Mouse (Mus musculus) forebrain, embryonic 16.5 days (tissue): ENCODE data around the gene Tmem191c. TPM values are rescaled to one million over a fixed set of nuclear protein-coding genes. Genes with fewer than 3 reads are reported as not detected.

Experiments
- ATAC-seq: fragments of 200-750 bp; cut with Nextera tagmentation; 2 replicates; pipeline ENCODE4 v1.8.0; 2017; ENCODE audit warnings: mild to moderate bottlenecking, moderate library complexity
- H3K27ac ChIP-seq: fragments of 300-500 bp; sonication (generic); 2 replicates; pipeline ENCODE4 v1.5.1; 2014; ENCODE audit warnings: low read length, control low read depth
- H3K27me3 ChIP-seq: fragments of 300-500 bp; sonication (generic); replicated peaks from 2 replicates; pipeline ENCODE4 v1.6.1; 2014; ENCODE audit warnings: low read length; ENCODE audit not compliant: control insufficient read depth, insufficient read depth
- H3K36me3 ChIP-seq: fragments of 300-500 bp; sonication (generic); 2 replicates; pipeline ENCODE4 v1.6.1; 2014; ENCODE audit not compliant: control insufficient read depth, insufficient read depth
- H3K4me1 ChIP-seq: fragments of 300-500 bp; sonication (generic); replicated peaks from 2 replicates; pipeline ENCODE4 v1.6.1; 2014; ENCODE audit warnings: low read length; ENCODE audit not compliant: control insufficient read depth, insufficient read depth
- H3K4me2 ChIP-seq: fragments of 300-500 bp; sonication (generic); 2 replicates; pipeline ENCODE4 v1.6.1; 2014; ENCODE audit warnings: mild to moderate bottlenecking, low read length, control low read depth
- H3K4me3 ChIP-seq: fragments of 300-500 bp; sonication (generic); replicated peaks from 2 replicates; pipeline ENCODE4 v1.5.1; 2014; ENCODE audit warnings: mild to moderate bottlenecking, low read length, control low read depth
- H3K9ac ChIP-seq: fragments of 300-500 bp; sonication (generic); replicated peaks from 2 replicates; pipeline ENCODE4 v1.6.1; 2014; ENCODE audit warnings: low read depth, low read length, control low read depth
- H3K9me3 ChIP-seq: fragments of 300-500 bp; sonication (generic); 2 replicates; pipeline ENCODE4 v1.6.1; 2016; ENCODE audit warnings: low read length; ENCODE audit not compliant: control insufficient read depth
- WGBS: fragments of 180-500 bp; shearing (Covaris S2); extraction: QIAGEN DNeasy Blood & Tissue Kit; methylation state at CpG from one replicate; pipeline ENCODE4 v1.1.7; 2014; 5-methylcytosine and 5-hydroxymethylcytosine counted together
- polyA plus RNA-seq: library from polyadenylated mRNA; unstranded; fragments of >200 nt; fragmentation: Nextera tagmentation; extraction: Ambion mirVana; gene quantifications from 2 replicates; pipeline ENCODE4 v1.2.1, GENCODE M21; 2015

The Tmem191c gene
- polyA plus RNA-seq, 1 experiment from 2014 or later = 43.0 TPM

- no peak overlapping the region for H3K4me2 ChIP-seq
- no peak overlapping the region for H3K4me3 ChIP-seq
- ATAC-seq = no peak
- H3K9ac ChIP-seq = no peak overlapping the region
- H3K9me3 ChIP-seq = no peaks in the 10 kb centered on the region
- WGBS = 89% methylated on average over 2 of the region's 2 CpGs
- peaks cover 24% of the 10 kb centered on the region for H3K4me1 ChIP-seq
- no peaks in the 10 kb centered on the region for H3K27me3 ChIP-seq
- no peaks in the 10 kb centered on the region for H3K36me3 ChIP-seq
- no peak overlapping the region for H3K27ac ChIP-seq
Observed at GRCm38 (mm10) chr16:17239409-17239808, 36.5 kb upstream of the Tmem191c start.

GRCm38 (mm10) chr16:17243731-17244130 is 32.1 kb upstream of the Tmem191c start:
- H3K27me3 ChIP-seq = no peaks in the 10 kb centered on the region
- WGBS = 68% methylated on average over 1 of the region's 1 CpGs
- H3K4me2 ChIP-seq = no peak overlapping the region
- H3K9ac ChIP-seq = no peak overlapping the region
- H3K9me3 ChIP-seq = no peaks in the 10 kb centered on the region
- no peak overlapping the region for H3K27ac ChIP-seq
- H3K4me1 ChIP-seq = peaks cover 12% of the 10 kb centered on the region
- no peak overlapping the region for H3K4me3 ChIP-seq
- no peaks in the 10 kb centered on the region for H3K36me3 ChIP-seq
- no peak for ATAC-seq

DNA sequence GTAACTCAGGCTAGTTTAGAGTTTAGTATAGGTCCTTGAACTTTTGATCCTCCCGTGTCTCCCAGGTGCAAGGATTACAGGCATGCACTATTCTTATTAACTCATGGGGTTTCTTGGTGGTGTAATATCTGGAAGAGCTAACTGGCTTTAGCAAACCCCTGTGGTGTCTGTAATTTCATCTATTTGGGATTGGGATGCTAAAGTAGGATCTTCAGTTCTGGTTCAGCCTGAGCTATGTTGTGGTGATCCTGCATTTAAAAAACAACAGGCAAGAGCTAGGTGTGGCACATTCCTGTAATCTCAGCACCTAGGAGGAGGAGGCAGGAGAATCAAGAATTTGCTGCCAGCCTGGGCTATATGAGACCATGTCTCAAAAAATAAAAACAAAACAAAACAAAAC is 30.9 kb upstream of the Tmem191c start:
- no peak for ATAC-seq
- Histone ChIP-seq H3K9ac (no peak overlapping the region), H3K27ac (no peak overlapping the region), H3K9me3 (no peaks in the 10 kb centered on the region), H3K4me2 (no peak overlapping the region), H3K4me1 (peaks cover 6% of the 10 kb centered on the region), H3K4me3 (no peak overlapping the region), H3K27me3 (no peaks in the 10 kb centered on the region), H3K36me3 (no peaks in the 10 kb centered on the region)
- WGBS = 88% methylated on average over 1 of the region's 1 CpGs

DNA sequence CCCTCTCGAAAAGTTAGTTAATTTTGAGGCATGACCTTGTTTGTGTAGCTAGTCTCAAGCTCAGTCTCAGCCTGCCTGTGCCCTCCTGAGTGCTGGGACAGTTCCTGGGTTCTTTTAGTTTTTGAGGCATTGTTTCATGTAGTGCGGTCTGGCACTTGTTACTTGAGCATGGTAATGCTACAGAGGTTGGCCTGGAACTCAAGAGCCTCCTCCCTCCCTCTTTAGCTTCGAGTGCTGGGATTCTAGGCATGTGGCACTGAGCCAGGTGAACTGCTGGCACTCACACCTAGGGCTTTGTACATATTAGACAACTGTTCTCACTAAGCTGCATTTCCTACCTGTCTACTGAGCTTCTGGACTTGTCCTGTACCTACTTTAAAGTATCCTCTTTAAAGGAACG is 28.1 kb upstream of the Tmem191c start:
- Histone ChIP-seq H3K9ac (no peak overlapping the region), H3K4me1 (peaks cover 21% of the 10 kb centered on the region), H3K4me2 (no peak overlapping the region), H3K4me3 (no peak overlapping the region), H3K27me3 (no peaks in the 10 kb centered on the region), H3K9me3 (no peaks in the 10 kb centered on the region), H3K27ac (no peak overlapping the region), H3K36me3 (no peaks in the 10 kb centered on the region)
- 49% methylated on average over 4 of the region's 4 CpGs for WGBS
- no peak for ATAC-seq

DNA sequence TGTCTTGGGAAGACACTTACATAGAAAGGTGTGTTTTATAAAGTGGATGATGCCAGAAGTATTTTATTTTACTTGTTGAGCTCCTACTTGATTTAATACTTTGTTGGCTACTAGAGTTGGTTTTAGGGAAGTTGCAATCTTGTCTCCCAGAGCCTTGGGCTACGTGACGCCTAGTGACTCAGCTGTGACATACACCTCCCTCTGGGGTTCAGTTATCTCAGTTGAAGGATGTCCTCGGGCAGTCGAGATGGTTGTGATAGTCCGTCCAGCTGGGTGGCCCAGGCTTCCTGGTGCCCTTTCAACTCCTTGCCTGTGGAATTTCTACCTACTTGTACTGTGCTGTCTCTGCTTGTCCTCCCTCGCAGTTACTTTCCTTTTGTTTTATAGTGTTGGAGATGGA is 26.7 kb upstream of the Tmem191c start:
- Histone ChIP-seq H3K27ac (no peak overlapping the region), H3K4me2 (no peak overlapping the region), H3K27me3 (no peaks in the 10 kb centered on the region), H3K36me3 (no peaks in the 10 kb centered on the region), H3K4me3 (no peak overlapping the region), H3K9me3 (no peaks in the 10 kb centered on the region), H3K9ac (no peak overlapping the region), H3K4me1 (peaks cover 29% of the 10 kb centered on the region)
- ATAC-seq = no peak
- WGBS = 91% methylated on average over 6 of the region's 6 CpGs

- H3K9ac ChIP-seq = no peak overlapping the region
- H3K4me3 ChIP-seq = no peak overlapping the region
- H3K9me3 ChIP-seq = no peaks in the 10 kb centered on the region
- H3K4me2 ChIP-seq = no peak overlapping the region
- 30% methylated on average over 3 of the region's 3 CpGs for WGBS
- H3K36me3 ChIP-seq = no peaks in the 10 kb centered on the region
- H3K27me3 ChIP-seq = no peaks in the 10 kb centered on the region
- peaks cover 31% of the 10 kb centered on the region for H3K4me1 ChIP-seq
- H3K27ac ChIP-seq = no peak overlapping the region
- ATAC-seq = peak; percentile 21
Observed at GRCm38 (mm10) chr16:17251539-17251938, 24.3 kb upstream of the Tmem191c start.

GRCm38 (mm10) chr16:17252086-17252726 is 23.7 kb upstream of the Tmem191c start:
- H3K4me3 ChIP-seq = no peak overlapping the region
- no peaks in the 10 kb centered on the region for H3K9me3 ChIP-seq
- no peaks in the 10 kb centered on the region for H3K36me3 ChIP-seq
- no peaks in the 10 kb centered on the region for H3K27me3 ChIP-seq
- ATAC-seq = no peak
- no peak overlapping the region for H3K27ac ChIP-seq
- H3K4me1 ChIP-seq = peaks cover 31% of the 10 kb centered on the region
- 60% methylated on average over 3 of the region's 3 CpGs for WGBS
- no peak overlapping the region for H3K9ac ChIP-seq
- no peak overlapping the region for H3K4me2 ChIP-seq

DNA sequence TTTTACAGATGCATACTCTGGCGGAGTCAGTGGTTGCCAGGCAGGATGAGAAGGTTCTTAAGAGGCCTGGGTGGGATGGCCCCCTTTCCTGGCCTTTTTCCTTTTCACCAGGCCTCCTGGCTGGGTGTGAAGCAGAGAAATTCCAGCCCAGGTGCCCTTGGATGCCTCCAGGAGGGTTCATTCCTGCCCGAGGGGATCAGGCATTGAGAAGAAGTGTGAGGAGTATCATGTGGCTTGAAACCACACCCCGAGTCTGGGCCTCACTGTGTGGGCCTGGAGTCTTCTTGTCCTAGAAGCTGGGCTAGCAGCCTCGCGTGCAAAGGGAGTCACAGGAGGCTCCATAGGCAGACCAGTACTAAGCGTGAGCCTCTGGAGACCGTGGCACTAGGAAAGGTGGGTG is 23.0 kb upstream of the Tmem191c start:
- no peak for ATAC-seq
- 67% methylated on average over 7 of the region's 7 CpGs for WGBS
- Histone ChIP-seq H3K27me3 (no peaks in the 10 kb centered on the region), H3K36me3 (no peaks in the 10 kb centered on the region), H3K4me2 (no peak overlapping the region), H3K4me3 (no peak overlapping the region), H3K4me1 (peaks cover 26% of the 10 kb centered on the region), H3K27ac (no peak overlapping the region), H3K9ac (no peak overlapping the region), H3K9me3 (no peaks in the 10 kb centered on the region)

- H3K36me3 ChIP-seq = 0 out of 2 replicates have a peak, but pooled peaks cover 7% of the 10 kb centered on the region
- 19% methylated on average over 4 of the region's 4 CpGs for WGBS
- no peak overlapping the region for H3K4me3 ChIP-seq
- H3K4me1 ChIP-seq = peaks cover 26% of the 10 kb centered on the region
- no peaks in the 10 kb centered on the region for H3K9me3 ChIP-seq
- no peaks in the 10 kb centered on the region for H3K27me3 ChIP-seq
- peak; percentile 16; the same call in 1 of the 2 replicates for ATAC-seq
- H3K4me2 ChIP-seq = no peak overlapping the region
- no peak overlapping the region for H3K9ac ChIP-seq
- no peak overlapping the region for H3K27ac ChIP-seq
Observed at GRCm38 (mm10) chr16:17254005-17254597, 21.8 kb upstream of the Tmem191c start.
